Comparison of ENCODE assay signal across 13 mouse cellular contexts in genomic region chr8:94945185-94945584, GRCm38 (mm10). TPM values are rescaled to one million over a fixed set of nuclear protein-coding genes. Genes with fewer than 3 reads are reported as not detected.
A peak's percentile ranks its signal among the peaks of the same experiment; 100 is the strongest.
DNase-seq lines count a peak whose midpoint lies in the region.
"Had no signal": no experiment of that assay in that cellular context is flagged by ENCODE, and none has a peak within 500 bp of the region (broad histone marks: within the 10 kb centered on the region; RNA-seq: fewer than 3 reads in every experiment).

No protein-coding gene starts in this region.

- DNase-seq in left cerebral cortex, adult 11 months (ENCODE audit: low spot score): peak; percentile 55
- no peak for DNase-seq in left cerebral cortex, postnatal 4 days
- DNase-seq in frontal cortex, postnatal 10 days (ENCODE audit: low spot score in 2 of 2): peak; percentile 46 to 68
- peak; percentile 71 to 80 for DNase-seq in left cerebral cortex, postnatal 14 days (ENCODE audit: low spot score in 2 of 2)
- peak; percentile 54 for DNase-seq in right cerebral cortex, postnatal 4 days
- no peak for DNase-seq in adrenal gland, postnatal 4 days (ENCODE audit: low spot score in 2 of 2)
- no peak for DNase-seq in testis, postnatal 10 days (ENCODE audit: low spot score)
- DNase-seq in lung, postnatal 25 days (ENCODE audit: low spot score): no peak
- DNase-seq: adrenal gland, adult 2 months; cerebellum, adult 9-10 months; liver, embryonic 13.5 days had no signal

- intact Hi-C loops in left cerebral cortex, postnatal 4 days (cut with DNase I): loop anchor here (10.0 kb wide), 1 partner anchor 260 kb away; the partner anchor contains the start of gene Kifc3
- intact Hi-C loops in left cerebral cortex, postnatal 14 days (cut with DNase I): loop anchor here (10.0 kb wide), 1 partner anchor 260 kb away; the partner anchor contains the start of gene Kifc3

RNA-seq across cellular contexts. Expression of gene Adgrg5, which starts 21.7 kb away (rescaled TPM):
- total RNA-seq in left cerebral cortex, postnatal 4 days (2021): under 1 TPM in 1 of 2 experiments, not detected in 1; 0.74 TPM
- total RNA-seq in left cerebral cortex, postnatal 14 days (2021): not detected
- under 1 TPM; 0.28 to 0.42 TPM for total RNA-seq in adrenal gland, postnatal 4 days (2021)
- total RNA-seq: gastrocnemius, adult 18-20 months; granulocyte monocyte progenitor cell, adult 5-6 weeks had no signal

RNA-seq across cellular contexts. Expression of gene Ccdc102a, which starts 27.3 kb away (rescaled TPM):
- 1 to 10 TPM; 4.9 to 5.5 TPM for total RNA-seq in left cerebral cortex, postnatal 4 days (2021)
- total RNA-seq in left cerebral cortex, postnatal 14 days (2021): 1 to 10 TPM; 2.0 to 2.4 TPM
- total RNA-seq in adrenal gland, postnatal 4 days (2021): 10 to 100 TPM; 13.3 to 14.0 TPM

RNA-seq across cellular contexts. Expression of gene Adgrg1, which starts 29.4 kb away (rescaled TPM):
- total RNA-seq in left cerebral cortex, postnatal 4 days (2021): 100 to 1,000 TPM; 125 to 153 TPM
- 100 to 1,000 TPM in 1 of 2 experiments, 10 to 100 TPM in 1; 93.3 to 110 TPM for total RNA-seq in left cerebral cortex, postnatal 14 days (2021)
- 10 to 100 TPM; 38.3 to 62.3 TPM for total RNA-seq in adrenal gland, postnatal 4 days (2021)

Comparison
In these comparisons a context has a peak if more than half of its experiments do, and no peak if none do; other contexts are left out.
1. DNase-seq: peak in left cerebral cortex, adult 11 months (single experiment), frontal cortex, postnatal 10 days (2 of 2), left cerebral cortex, postnatal 14 days (2 of 2) and right cerebral cortex, postnatal 4 days (single experiment); none in left cerebral cortex, postnatal 4 days (single experiment), adrenal gland, postnatal 4 days (0 of 2), testis, postnatal 10 days (single experiment) and lung, postnatal 25 days (single experiment).